Mouse (Mus musculus) MEL (cell line): ENCODE measurements around the gene Zbtb22. TPM values are rescaled to one million over a fixed set of nuclear protein-coding genes. Genes with fewer than 3 reads are reported as not detected.

Source experiments
- DNase-seq: peaks from one replicate; pipeline ENCODE4 v3.0.0; 2011; ENCODE audit warnings: low read depth, low spot score
- H3K27ac ChIP-seq: 2 replicates; pipeline ENCODE4 v1.5.1; 2012; ENCODE audit warnings: low read depth, mild to moderate bottlenecking, control low read depth, low read length, moderate library complexity; ENCODE audit not compliant: control insufficient read depth
- H3K27me3 ChIP-seq, 2 experiments: fragments of 150-350 bp in 1 of 2; sonication (generic) in 1 of 2; 2 replicates each; pipeline ENCODE4 v1.6.1; 2012; ENCODE audit warnings: low read length in 2 of 2, mild to moderate bottlenecking in 2 of 2, improper control_type of control experiment in 1 of 2, moderate library complexity in 1 of 2; ENCODE audit not compliant: insufficient read depth in 2 of 2, control insufficient read depth in 1 of 2
- H3K36me3 ChIP-seq, 2 experiments: 2 replicates each; pipeline ENCODE4 v1.6.1; 2012 to 2014; ENCODE audit warnings: low read length in 2 of 2, improper control_type of control experiment in 1 of 2, inconsistent platforms in 1 of 2, mild to moderate bottlenecking in 1 of 2; ENCODE audit not compliant: insufficient read depth in 2 of 2, control insufficient read depth in 1 of 2
- H3K4me1 ChIP-seq, 2 experiments: fragments of 150-350 bp in 1 of 2; sonication (generic) in 1 of 2; 2 replicates each; pipeline ENCODE4 v1.6.1; 2012; ENCODE audit warnings: low read length in 2 of 2, improper control_type of control experiment in 1 of 2, mild to moderate bottlenecking in 1 of 2; ENCODE audit not compliant: insufficient read depth in 2 of 2, control insufficient read depth in 1 of 2
- H3K4me3 ChIP-seq, 2 experiments: fragments of 150-350 bp in 1 of 2; sonication (generic) in 1 of 2; 2 replicates each; pipeline ENCODE4 v1.5.1; 2012; ENCODE audit warnings: low read depth in 2 of 2, low read length in 2 of 2, mild to moderate bottlenecking in 2 of 2, moderate library complexity in 2 of 2, control low read depth in 1 of 2, improper control_type of control experiment in 1 of 2; ENCODE audit not compliant: control insufficient read depth in 1 of 2, insufficient read depth in 1 of 2
- H3K79me2 ChIP-seq: 2 replicates; pipeline ENCODE4 v1.6.1; 2012; ENCODE audit warnings: mild to moderate bottlenecking, low read length, moderate library complexity; ENCODE audit not compliant: control insufficient read depth, poor library complexity, insufficient read depth
- H3K9ac ChIP-seq: 2 replicates; pipeline ENCODE4 v1.6.1; 2012; ENCODE audit warnings: low read depth, mild to moderate bottlenecking, control low read depth, low read length, moderate library complexity; ENCODE audit not compliant: control insufficient read depth, poor library complexity, severe bottlenecking
- H3K9me3 ChIP-seq: fragments of 150-350 bp; sonication (generic); replicated peaks from 2 replicates; pipeline ENCODE4 v1.6.1; 2012; ENCODE audit warnings: mild to moderate bottlenecking, low read length, improper control_type of control experiment, moderate library complexity; ENCODE audit not compliant: insufficient read depth
- CHD2 ChIP-seq: IDR thresholded peaks from 2 replicates; pipeline ENCODE4 v1.6.1; 2011; ENCODE audit warnings: low read length, improper control_type of control experiment
- CTCF ChIP-seq, 3 experiments: IDR thresholded peaks in 2 of 3; conservative IDR thresholded peaks in 1 of 3; 2 replicates each; pipeline ENCODE4 v1.5.1; 2011 to 2012; ENCODE audit warnings: low read length in 3 of 3, low read depth in 2 of 3, mild to moderate bottlenecking in 2 of 3, improper control_type of control experiment in 1 of 3, inconsistent platforms in 1 of 3, mixed read lengths in 1 of 3, moderate library complexity in 1 of 3; ENCODE audit not compliant: control insufficient read depth in 1 of 3, insufficient read depth in 1 of 3, poor library complexity in 1 of 3, severe bottlenecking in 1 of 3
- ELF1 ChIP-seq: IDR thresholded peaks from 2 replicates; pipeline ENCODE4 v1.6.1; 2014; ENCODE audit warnings: low read depth, mild to moderate bottlenecking, inconsistent platforms, low read length, improper control_type of control experiment, moderate library complexity
- ETS1 ChIP-seq: IDR thresholded peaks from 2 replicates; pipeline ENCODE4 v1.6.1; 2012; ENCODE audit warnings: low read depth, mild to moderate bottlenecking, inconsistent platforms, low read length, improper control_type of control experiment, moderate library complexity
- GATA1 ChIP-seq: IDR thresholded peaks from 2 replicates; pipeline ENCODE4 v1.6.1; 2011; ENCODE audit warnings: low read depth, low read length, improper control_type of control experiment
- HCFC1 ChIP-seq: IDR thresholded peaks from 2 replicates; pipeline ENCODE4 v1.6.1; 2012; ENCODE audit warnings: low read depth, mild to moderate bottlenecking, inconsistent platforms, low read length, improper control_type of control experiment, moderate library complexity
- JUND ChIP-seq: IDR thresholded peaks from 2 replicates; pipeline ENCODE4 v1.6.1; 2011; ENCODE audit warnings: low read depth, mild to moderate bottlenecking, improper control_type of control experiment, low read length
- MAX ChIP-seq: IDR thresholded peaks from 2 replicates; pipeline ENCODE4 v1.6.1; 2011; ENCODE audit warnings: low read length, improper control_type of control experiment
- MAZ ChIP-seq: IDR thresholded peaks from 2 replicates; pipeline ENCODE4 v1.6.1; 2012; ENCODE audit warnings: low read depth, mild to moderate bottlenecking, inconsistent platforms, low read length, improper control_type of control experiment
- MXI1 ChIP-seq: IDR thresholded peaks from 2 replicates; pipeline ENCODE4 v1.6.1; 2011; ENCODE audit warnings: mild to moderate bottlenecking, low read depth, low read length, improper control_type of control experiment
- MYB ChIP-seq: IDR thresholded peaks from 2 replicates; pipeline ENCODE4 v1.6.1; 2011; ENCODE audit warnings: mild to moderate bottlenecking, low read depth, low read length, improper control_type of control experiment
- MYC ChIP-seq: IDR thresholded peaks from 2 replicates; pipeline ENCODE4 v1.6.1; 2011; ENCODE audit warnings: low read depth, mild to moderate bottlenecking, low read length, improper control_type of control experiment, moderate library complexity
- NELFE ChIP-seq: IDR thresholded peaks from 2 replicates; pipeline ENCODE4 v1.6.1; 2011; ENCODE audit warnings: low read depth, low read length, improper control_type of control experiment
- NRF1 ChIP-seq: IDR thresholded peaks from 2 replicates; pipeline ENCODE4 v1.6.1; 2014; ENCODE audit warnings: low read depth, mild to moderate bottlenecking, inconsistent platforms, low read length, improper control_type of control experiment, moderate library complexity; ENCODE audit not compliant: poor library complexity, insufficient read depth, severe bottlenecking
- POLR2A ChIP-seq, 2 experiments: IDR thresholded peaks; 2 replicates each; pipeline ENCODE4 v1.6.1; 2011 to 2012; ENCODE audit warnings: low read length in 2 of 2, mild to moderate bottlenecking in 2 of 2, control low read depth in 1 of 2, improper control_type of control experiment in 1 of 2, low read depth in 1 of 2, moderate library complexity in 1 of 2; ENCODE audit not compliant: control insufficient read depth in 1 of 2, insufficient read depth in 1 of 2, poor library complexity in 1 of 2
- RCOR1 ChIP-seq: IDR thresholded peaks from 2 replicates; pipeline ENCODE4 v1.6.1; 2012; ENCODE audit warnings: low read depth, mild to moderate bottlenecking, inconsistent platforms, low read length, improper control_type of control experiment
- SIN3A ChIP-seq: IDR thresholded peaks from 2 replicates; pipeline ENCODE4 v1.6.1; 2012; ENCODE audit warnings: low read length, improper control_type of control experiment, inconsistent platforms
- TAL1 ChIP-seq: IDR thresholded peaks from 2 replicates; pipeline ENCODE4 v1.6.1; 2012; ENCODE audit warnings: mild to moderate bottlenecking, inconsistent platforms, low read length, moderate library complexity, mixed read lengths
- TBP ChIP-seq: IDR thresholded peaks from 2 replicates; pipeline ENCODE4 v1.8.0; 2011; ENCODE audit warnings: low read depth, low read length, improper control_type of control experiment
- USF2 ChIP-seq, 2 experiments: IDR thresholded peaks; 2 replicates each; pipeline ENCODE4 v1.6.1; 2011 to 2012; ENCODE audit warnings: improper control_type of control experiment in 2 of 2, low read length in 2 of 2, borderline replicate concordance in 1 of 2, inconsistent platforms in 1 of 2, low read depth in 1 of 2, mild to moderate bottlenecking in 1 of 2; ENCODE audit not compliant: insufficient read depth in 1 of 2
- ZMIZ1 ChIP-seq: IDR thresholded peaks from 2 replicates; pipeline ENCODE4 v1.6.1; 2012; ENCODE audit warnings: low read depth, mild to moderate bottlenecking, inconsistent platforms, low read length, improper control_type of control experiment, moderate library complexity
- ZNF384 ChIP-seq: IDR thresholded peaks from 2 replicates; pipeline ENCODE4 v1.6.1; 2012; ENCODE audit warnings: low read depth, mild to moderate bottlenecking, inconsistent platforms, low read length, improper control_type of control experiment
- polyA plus RNA-seq, 2 experiments: library from polyadenylated mRNA; stranded (reverse) in 1 of 2; unstranded in 1 of 2; fragments of >175 nt in 1 of 2; fragments of >200 nt in 1 of 2; gene quantifications; 2 replicates each; pipeline versions ENCODE4 v1.2.1 to v1.2.4; 2012; ENCODE audit warnings: low replicate concordance in 2 of 2, low read depth in 1 of 2; ENCODE audit not compliant: insufficient read length in 2 of 2, insufficient read depth in 1 of 2, missing spikeins in 1 of 2
- total RNA-seq: library from RNA; depleted of rRNA; stranded (reverse); fragments of 300-350 nt; gene quantifications from 2 replicates; pipeline ENCODE4 v1.2.3, GENCODE M21; 2012

Zbtb22 gene
- total and polyA plus RNA-seq, 3 experiments: 18.6 to 30.0 TPM; not detected in 1

DNA sequence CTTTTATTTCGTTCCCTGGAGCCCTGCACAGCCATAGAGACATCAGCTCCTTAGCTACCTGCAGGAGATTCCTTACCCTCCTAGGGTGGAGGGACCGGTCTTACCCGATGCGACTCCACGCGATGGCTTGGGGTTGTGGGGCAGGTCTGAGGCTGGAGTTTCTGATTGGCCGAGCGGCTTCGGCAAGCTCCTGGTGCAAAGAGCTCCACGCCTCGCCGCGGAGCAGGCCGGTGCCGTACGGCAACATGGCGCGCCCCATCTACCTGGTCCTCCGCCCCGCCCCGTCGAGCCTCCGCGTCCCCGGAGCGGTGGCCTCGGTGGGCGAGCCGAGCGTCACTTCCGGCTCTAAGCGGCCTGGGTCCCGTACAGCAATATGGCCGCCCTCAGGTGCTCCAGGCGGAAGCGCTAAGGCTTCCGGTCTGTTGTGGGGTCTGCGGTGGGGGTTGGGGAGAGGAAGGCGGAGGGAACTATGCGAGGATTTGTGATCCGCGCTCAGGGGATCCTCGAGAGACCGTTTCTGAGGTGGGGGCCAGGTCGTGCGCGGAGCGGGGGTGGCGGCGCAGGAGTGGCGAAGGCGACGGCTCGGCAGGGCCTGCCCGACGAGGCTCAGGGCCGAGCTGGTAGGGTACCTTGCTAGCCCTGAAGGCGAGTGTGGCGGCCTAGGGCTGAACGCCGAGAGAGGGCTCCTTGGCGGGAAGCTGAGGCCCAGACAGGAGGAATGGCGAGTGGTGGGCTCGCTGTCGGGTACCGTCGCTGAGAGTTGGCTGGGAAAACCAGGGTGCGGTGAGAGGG lies 6.4 kb upstream of the Zbtb22 start, which contains the start of gene Daxx (continued):
- TF ChIP-seq NELFE (peak; percentile 83), HCFC1 (peak; percentile 96), POLR2A (IDR thresholded peaks at IDR 0.05; ENCODE audit: control insufficient read depth in 1 of 2, insufficient read depth in 1 of 2, low read depth in 1 of 2, low read length in 2 of 2, poor library complexity in 1 of 2) (peak in 1 of 2 experiments; percentile 85; a peak in 3 of 4 replicates), TAL1 (no peak)

DNA sequence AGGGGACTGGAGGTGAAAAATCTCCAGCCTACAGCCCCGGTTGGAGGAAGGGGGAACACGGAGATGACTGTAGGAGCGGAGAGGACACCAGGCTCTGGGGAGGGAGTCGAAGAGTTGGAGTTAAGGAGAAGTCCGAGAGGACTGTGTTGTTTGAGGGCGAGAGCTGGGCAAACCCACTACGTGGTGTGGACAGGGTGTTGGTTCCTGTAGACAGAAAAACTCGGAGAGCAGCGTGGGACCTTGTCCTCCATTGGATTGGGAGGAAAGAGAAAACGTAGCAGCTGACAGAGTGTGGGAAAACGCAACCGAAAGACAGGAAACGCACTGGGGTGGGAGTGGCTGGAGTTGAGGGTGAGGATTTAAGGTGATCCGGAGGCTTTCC lies 5.8 kb upstream of the Zbtb22 start:
- peaks cover 0 to 14% of the 10 kb centered on the region in 2 experiments; a peak in 2 of 4 replicates for H3K4me1 ChIP-seq
- DNase-seq: peak; percentile 75
- TF ChIP-seq ETS1 (peak; percentile 67), CHD2 (no peak), TAL1 (no peak), GATA1 (no peak), POLR2A (IDR thresholded peaks at IDR 0.05; ENCODE audit: control insufficient read depth in 1 of 2, insufficient read depth in 1 of 2, low read depth in 1 of 2, low read length in 2 of 2, poor library complexity in 1 of 2) (no peak), MAX (peak; percentile 55; the same call in 1 of the 2 replicates), RCOR1 (no peak), USF2 (IDR thresholded peaks at IDR 0.05; ENCODE audit: borderline replicate concordance in 1 of 2, insufficient read depth in 1 of 2, low read depth in 1 of 2, low read length in 2 of 2) (no peak), CTCF (IDR thresholded peaks at IDR 0.05 in 2 of 3, conservative IDR thresholded peaks at IDR 0.05 in 1 of 3; ENCODE audit: control insufficient read depth in 1 of 3, insufficient read depth in 1 of 3, low read depth in 2 of 3, low read length in 3 of 3, poor library complexity in 1 of 3, severe bottlenecking in 1 of 3) (no peak), JUND (no peak), ZMIZ1 (no peak), MYB (no peak), MXI1 (no peak), MYC (0 out of 2 replicates have a peak, but pooled peaks have one; percentile 41), SIN3A (peak; percentile 22; the same call in 1 of the 2 replicates), ELF1 (0 out of 2 replicates have a peak, but pooled peaks have one; percentile 14), NRF1 (no peak), ZNF384 (no peak), MAZ (no peak), HCFC1 (0 out of 2 replicates have a peak, but pooled peaks have one; percentile 22), TBP (peak; percentile 43; the same call in 1 of the 2 replicates), NELFE (no peak; the same call in 1 of the 2 replicates)

More for the DNA sequence above, 5.8 kb upstream of the Zbtb22 start:
- Histone ChIP-seq H3K79me2 (peaks cover 32% of the 10 kb centered on the region), H3K9ac (peak overlapping the region; percentile 91), H3K36me3 (peaks cover 0 to 13% of the 10 kb centered on the region in 2 experiments), H3K9me3 (no peaks in the 10 kb centered on the region), H3K4me3 (peak overlapping the region; percentile 76 to 90), H3K27ac (peak overlapping the region; percentile 75), H3K27me3 (no peaks in the 10 kb centered on the region)
